Mouse (Mus musculus) G1E-ER4 (cell line): ENCODE data around the gene Try10. TPM values are rescaled to one million over a fixed set of nuclear protein-coding genes. Genes with fewer than 3 reads are reported as not detected.
"Not testable (repeated sequence)": the region's sequence is repeated elsewhere in the genome, so short reads cannot be mapped to it uniquely, and the experiment has no call there.

Source experiments
- GATA1 ChIP-seq: IDR thresholded peaks from one replicate; pipeline ENCODE4 v1.8.0; 2012; ENCODE audit warnings: low read length, inconsistent platforms
- polyA plus RNA-seq: library from polyadenylated mRNA; stranded (reverse); fragments of >175 nt; gene quantifications from 2 replicates; pipeline ENCODE4 v1.2.3, GENCODE M21; 2012

Try10 gene
- polyA plus RNA-seq = not detected in 2 replicates

DNA sequence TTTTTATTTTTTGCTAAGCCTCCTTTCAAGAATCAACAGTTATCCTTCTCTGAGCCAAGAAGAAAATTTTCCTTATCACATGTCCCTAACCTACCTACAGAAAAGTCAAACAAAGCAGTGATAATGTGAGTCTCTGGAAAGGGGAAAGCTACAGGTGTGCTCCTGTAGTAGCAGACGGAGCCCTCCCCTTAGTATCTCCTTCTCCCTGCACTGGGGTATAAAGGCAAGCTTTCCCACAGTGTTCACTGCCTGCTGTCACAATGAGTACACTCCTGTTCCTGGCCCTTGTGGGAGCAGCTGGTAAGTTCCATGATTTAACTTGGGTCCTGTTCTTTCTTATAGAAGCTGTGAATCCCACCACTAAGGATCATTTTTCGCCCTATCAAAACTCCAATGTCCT, at the start of gene Try10:
Try10 (plus strand) TSS at position 174 of the 400 bp plus-strand sequence.
- no peak for TF ChIP-seq GATA1

DNA sequence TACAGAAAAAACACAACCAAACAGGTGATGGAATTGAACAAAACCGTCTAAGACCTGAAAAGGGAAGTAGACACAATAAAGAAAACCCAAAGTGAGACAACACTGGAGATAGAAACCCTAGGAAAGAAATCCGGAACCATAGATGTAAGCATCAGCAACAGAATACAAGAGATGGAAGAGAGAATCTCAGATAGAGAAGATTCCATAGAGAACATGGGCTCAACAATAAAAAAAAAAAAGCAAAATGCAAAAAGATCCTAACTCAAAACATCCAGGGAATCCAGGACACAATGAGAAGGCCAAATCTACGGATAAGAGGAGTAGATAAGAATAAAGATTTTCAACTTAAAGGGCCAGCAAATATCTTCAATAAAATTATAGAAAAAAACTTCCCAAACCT, 37.2 kb upstream of the Try10 start, which contains the start of gene Try5:
Try5 (minus strand) TSS at position 101 of the 400 bp plus-strand sequence.
- not testable (repeated sequence) for TF ChIP-seq GATA1

DNA sequence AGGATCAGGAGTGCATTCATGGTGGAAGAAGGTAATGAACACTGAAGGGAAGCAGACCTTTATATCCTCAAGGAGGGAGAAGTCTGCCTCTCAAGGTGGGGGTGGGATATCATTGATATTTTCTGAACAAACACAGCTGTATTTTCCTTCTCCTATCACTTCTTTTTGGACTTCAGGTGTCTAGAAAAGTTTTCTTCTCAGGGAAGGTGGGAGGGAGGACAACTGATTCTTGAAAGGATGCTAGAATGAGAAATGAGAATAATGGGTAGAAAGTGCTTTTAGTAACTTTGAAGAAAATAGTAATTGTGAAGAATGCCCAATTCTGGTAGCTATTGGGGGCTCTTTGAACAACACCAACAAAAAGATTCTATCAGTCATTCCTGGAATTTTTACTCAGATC, 23.7 kb downstream of the Try10 start, which contains the start of gene Prss3:
Prss3 (minus strand) TSS at position 101 of the 400 bp plus-strand sequence.
- not testable (repeated sequence) for TF ChIP-seq GATA1

DNA sequence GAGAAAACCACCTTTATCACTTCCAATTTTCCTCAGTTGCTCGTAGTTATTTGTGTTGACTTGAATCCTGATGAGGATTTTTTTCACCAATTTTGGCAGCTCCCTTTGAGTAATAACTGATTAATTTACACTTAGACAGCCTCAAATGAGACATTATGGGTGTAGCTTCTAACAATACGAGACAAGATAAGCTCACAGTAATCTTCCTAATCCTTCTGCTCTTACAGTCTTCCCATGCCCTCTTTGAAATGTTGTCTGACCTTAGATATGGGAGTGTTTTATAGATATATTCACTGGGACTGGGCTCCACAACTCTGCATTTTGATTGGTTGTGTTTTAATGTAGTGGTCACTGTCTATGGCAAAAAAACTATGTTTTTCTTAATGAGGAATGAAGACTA, 32.9 kb downstream of the Try10 start:
- TF ChIP-seq GATA1 = no peak

DNA sequence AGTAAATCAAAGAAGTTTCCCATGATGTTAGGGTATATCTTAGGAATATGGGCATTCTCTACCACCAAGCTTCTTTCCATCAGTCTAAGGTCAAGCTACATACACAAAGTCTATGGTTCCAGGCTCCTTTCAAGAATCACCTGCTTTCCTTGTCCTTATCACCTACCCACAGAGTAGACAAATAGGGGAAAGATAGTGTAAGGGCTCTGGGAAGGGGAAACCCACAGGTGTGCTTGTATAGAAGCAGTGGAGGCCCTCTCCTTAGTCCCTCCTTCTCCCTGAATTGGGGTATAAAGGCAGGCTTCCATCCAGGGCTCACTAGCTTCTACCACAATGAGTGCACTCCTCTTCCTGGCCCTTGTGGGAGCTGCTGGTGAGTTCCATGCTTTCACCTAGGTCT, 38.2 kb downstream of the Try10 start, which contains the start of gene Gm5771:
Gm5771 (plus strand) TSS at position 301 of the 400 bp plus-strand sequence.
- not testable (repeated sequence) for TF ChIP-seq GATA1

Other genes starting within 250 kb of the Try10 start
- not detected in 2 replicates for gene Try4, start 51.8 kb upstream of the Try10 start, polyA plus RNA-seq
- gene Try5, start 37.3 kb upstream of the Try10 start, polyA plus RNA-seq = not detected in 2 replicates
- not detected in 2 replicates for gene Prss3, start 23.6 kb downstream of the Try10 start, polyA plus RNA-seq
- not detected in 2 replicates for gene Gm5771, start 38.3 kb downstream of the Try10 start, polyA plus RNA-seq
- gene Gm10334, start 92.0 kb downstream of the Try10 start, polyA plus RNA-seq = not detected in 2 replicates
- not detected in 2 replicates for gene Prss1, start 104.8 kb downstream of the Try10 start, polyA plus RNA-seq
- not detected in 2 replicates for gene Prss2, start 167.7 kb downstream of the Try10 start, polyA plus RNA-seq